Mouse (Mus musculus): ENCODE results near the gene Cx3cr1.

Cx3cr1 gene

DNA sequence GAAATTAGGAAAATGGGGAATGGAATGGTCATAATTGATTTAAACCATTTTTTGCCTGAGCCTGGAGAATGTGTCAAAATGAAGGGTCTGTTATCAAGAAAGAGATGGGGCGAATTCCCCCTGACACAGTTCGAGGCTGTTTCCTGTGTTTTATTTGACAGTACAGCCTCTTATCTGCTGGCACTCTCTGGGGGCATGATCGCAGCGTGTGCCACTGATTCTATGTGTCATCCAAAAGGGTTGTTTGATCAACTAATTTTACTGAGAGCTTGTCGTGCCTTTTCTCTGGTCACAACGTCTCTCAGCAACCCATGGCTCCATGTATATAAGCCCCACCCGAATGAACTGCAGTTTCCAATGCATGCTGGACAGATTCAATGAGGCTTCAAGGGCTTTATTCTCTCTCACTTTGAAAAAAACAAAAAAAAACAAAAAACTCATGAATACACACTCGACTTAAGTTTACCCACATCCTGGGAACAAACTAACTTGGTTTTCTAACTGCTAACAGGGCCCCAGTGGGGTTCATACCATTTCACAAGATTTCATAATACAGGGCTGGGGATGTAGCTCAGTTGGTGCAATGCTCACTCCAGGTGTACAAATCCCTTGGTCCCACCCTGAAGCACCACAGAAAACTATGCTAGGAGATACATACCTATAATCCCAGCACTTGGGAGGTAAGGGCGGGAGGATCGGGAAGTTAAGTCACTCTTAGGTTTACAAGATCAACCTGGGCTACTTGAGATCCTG is 76.4 kb downstream of the Cx3cr1 start:
- DNase-seq, result no peak

DNA sequence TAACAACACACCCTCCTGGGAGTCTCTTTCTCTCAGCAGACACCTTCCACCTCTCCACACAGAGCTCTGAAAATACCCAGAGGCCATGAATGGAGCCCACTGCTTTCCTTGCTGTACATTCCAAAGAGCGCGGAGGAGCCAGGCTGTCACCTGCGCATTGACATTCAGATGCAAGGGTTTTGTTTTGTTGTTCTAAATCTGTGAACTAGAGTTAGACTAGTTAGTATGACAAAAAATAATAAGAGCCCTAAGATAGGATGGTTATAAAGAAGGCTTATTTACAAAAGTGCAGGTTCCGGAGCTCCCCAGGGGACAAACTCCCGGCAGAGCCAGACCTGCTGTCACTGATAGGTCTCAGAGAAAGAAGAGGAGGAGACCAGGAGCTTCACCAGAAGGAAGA is 78.4 kb downstream of the Cx3cr1 start:
- DNase-seq, result no peak

DNA sequence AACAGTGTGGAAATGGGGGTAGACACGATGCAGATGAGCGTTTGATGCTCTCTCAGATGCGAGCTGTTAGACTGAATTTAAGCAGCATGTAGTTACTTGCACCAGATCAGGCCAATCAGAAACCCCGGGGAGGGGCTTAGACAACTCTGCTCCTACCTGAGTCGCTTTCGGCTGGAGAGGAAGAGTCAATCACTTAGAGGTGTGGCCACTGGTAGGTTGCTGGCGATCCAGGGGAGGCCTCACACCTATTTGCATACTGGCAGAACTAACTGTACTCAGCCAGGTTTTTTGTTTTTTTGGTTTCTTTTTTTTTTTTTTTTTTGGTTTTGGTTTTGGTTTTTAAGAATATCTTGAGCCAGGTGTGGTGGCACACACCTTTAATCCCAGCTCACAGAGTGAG is 81.4 kb downstream of the Cx3cr1 start:
- DNase-seq, result no peak

DNA sequence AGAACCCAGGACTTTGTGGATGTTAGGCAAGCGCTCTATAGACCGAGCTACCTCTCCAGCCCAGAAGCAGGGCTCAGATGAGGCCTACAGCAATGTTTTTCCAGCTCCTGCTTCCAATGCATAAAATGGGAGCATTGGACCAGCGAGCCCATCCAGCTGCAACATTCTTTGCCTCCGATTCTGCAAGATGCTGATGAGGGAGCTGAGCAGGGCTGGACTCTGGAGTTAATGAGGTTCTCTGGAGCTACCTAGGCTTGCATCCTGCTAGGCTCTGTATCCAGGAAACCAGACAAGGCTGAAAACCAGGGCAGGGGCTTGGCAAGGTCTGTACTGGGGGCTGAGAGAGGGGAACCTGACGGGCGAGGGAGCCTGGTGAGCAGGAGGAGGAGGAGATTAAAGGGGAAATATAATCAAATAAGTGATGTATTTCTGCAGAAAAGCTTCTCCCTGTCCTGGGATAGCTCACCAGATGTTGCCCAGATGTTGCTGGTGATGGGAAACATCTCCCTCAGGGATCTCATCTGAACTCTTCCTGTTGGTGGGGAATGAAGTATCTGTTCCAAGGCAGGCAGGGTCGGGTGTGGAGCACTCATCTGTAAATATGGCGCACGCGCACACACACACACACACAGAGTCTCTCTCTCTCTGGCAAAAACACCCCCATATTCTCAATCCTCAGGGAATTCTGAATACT is 83.7 kb downstream of the Cx3cr1 start:
- DNase-seq, result no peak

DNA sequence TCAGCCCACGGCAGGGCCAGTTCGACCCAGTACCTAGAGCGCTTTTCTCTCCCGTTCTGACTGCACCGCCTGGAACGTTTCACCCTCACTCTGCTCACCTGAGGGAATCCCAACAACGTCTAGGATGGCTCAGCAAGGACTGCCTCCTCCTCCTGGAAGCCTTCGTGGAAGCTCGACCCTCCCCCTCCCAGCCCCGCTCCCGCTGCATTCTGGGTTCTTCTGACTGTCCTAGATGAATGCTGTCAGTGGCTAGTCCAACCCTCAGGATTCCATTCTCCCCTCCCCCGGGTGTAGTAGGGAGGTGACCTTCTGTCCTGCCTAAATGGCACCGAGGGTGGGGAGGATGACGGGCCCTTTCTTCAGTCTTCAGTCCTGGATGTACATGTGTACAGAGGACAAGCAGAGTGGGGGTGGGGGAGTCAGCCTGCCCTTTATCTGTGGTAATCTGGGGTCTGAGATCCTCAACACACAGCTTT is 85.1 kb downstream of the Cx3cr1 start, which contains the start of gene Csrnp1:
Csrnp1 (minus strand) TSS at position 123 of the 476 bp plus-strand sequence.
- DNase-seq, result peak; percentile 65

DNA sequence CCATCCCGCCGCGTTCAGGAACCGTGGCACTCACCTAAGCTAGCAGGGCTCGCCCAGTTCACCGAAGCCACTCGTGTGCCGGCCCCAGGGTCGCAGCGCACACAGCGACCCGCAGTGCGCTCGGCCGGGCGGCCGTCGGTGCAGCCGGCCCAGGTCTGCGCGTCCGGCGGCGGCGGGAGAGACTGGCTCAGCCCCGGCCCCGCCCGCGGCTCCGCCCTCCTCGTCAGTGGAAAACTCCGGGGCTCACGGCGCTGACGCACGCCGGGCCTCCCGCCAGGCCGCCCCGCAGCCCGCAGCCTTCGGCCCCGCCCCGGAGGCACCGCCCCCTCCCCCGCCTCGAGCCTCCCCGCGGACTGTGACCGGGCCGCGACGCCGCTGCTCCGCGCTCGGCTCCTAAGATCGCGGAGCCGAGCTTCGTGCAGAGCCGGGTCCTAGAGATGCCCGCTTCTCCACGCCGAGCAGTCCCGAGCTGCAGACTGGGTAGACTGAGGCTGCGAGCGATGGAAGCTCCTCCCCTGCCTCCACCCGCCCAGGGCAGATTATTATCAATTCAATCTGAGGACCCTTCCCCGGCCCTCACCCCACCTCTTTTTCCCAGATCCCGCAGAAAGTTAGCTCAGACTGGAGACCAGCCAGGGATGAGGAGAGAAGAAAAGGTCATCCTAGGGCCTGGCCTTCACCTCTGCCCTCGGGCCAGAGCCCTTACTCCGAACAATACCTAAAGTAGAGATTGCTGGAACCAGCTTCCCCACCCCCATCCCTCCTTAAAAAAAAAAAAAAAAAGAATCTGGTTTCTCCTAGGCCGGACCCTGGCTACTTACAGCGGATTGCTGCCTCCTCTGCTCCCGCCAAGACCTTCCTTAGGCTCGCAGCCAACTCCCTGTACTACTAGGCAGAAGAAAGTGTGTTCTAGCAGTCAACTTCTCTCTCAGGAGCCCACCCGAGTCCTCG is 85.8 kb downstream of the Cx3cr1 start:
- DNase-seq, result peak; percentile 84

DNA sequence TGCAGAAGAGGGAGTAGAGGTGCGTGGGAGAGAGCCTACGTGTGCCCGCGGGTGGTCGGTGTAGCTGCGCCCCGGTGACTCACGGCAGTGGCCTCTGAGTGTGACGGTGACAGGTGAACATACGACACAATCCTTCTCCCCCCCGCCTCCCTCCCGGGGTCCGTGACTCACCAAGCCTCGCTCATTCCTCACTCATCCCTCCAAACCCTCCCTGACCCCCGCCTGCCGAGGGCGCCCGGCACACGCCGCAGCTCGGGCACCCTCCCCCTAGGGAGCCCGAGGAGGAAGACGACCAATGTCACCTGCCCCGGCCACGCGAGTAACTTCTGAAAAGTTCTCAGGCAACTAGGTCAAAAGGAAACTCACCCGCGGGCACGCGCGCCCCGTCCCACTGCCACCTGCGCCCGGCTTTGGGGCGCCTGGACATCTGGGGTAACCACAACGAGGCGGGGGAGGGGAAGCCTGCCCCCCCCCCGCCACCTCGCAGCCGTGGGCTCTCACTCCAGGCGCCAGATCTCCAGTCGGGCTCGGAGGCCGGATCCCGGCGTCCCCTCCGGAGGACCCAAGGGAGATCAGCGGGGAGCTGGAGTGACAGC is 86.6 kb downstream of the Cx3cr1 start:
- DNase-seq, result peak; percentile 70

DNA sequence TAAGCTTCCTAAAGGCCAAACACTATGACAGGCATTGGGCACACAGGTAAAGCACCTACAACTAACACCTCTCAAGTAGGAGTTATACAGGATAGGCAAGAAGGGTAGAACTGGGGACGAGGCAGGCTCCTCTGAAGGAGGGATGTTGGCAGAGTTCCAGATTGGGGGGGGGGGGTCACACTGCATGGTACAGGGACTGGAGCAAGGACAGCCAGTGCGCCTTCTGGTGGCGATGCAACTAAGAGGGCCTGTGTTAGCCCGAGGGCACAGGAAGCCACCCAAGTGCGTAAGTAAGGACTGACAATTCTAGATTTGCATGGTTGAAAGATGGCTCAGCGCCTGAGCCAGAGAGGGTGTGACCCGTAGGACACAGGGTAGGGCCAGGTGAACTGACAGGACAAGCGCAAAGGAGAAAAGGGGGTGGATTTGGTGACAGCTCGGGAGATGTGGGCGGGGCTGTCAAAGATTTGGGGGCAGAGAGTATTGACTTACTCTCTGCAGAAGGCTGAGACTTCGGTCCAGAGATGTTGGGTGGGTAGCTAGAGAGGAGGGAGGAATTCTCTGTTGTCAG is 87.4 kb downstream of the Cx3cr1 start:
- DNase-seq, result peak; percentile 74

DNA sequence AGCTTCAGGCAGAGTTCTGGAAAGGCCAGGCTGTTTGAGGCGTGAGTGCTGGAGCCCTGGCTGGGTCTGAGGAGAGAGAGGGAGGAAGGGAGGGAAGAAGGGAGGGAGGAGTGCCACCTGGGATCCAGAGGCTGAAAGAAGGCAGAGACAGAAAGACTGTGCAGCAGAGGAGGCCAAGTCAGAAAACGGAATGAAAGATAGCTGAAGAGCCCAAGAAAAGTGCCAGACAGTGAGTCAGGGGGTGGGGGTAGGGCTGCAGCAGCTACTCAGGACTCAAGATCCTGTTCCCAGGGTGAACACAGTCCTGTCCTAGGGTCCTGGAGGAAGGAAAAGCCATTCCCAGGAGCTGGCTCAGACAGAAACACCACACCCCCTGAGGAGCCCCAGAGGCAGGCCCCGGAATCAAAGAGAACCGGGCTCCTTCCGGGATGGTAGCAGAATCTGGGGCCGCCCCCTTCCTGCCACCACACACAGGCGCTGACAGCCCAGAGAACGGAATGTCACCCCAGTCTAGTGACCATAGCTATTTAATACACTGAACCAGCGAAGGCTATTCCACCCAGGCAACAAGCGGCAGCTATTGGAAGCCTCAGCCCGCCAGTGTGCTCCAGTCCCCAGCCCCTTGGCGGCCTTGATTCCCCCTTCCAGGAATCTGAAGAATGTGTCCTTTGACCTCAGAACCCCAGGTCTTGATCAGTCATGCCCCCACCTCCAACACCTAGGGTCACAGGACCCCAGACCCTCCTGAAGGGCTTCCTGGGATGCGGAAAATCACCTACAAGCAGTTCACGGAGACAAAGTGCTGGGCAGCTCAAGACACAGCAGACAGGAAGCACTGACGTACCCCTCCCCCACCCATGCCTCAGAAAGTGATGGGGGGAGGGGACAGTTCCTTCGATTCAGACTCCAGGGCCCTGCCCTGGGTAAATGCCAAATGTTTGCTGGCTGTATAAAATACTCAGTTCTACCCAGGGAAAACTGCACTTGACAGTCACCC is 88.2 kb downstream of the Cx3cr1 start:
- DNase-seq, result peak; percentile 58

DNA sequence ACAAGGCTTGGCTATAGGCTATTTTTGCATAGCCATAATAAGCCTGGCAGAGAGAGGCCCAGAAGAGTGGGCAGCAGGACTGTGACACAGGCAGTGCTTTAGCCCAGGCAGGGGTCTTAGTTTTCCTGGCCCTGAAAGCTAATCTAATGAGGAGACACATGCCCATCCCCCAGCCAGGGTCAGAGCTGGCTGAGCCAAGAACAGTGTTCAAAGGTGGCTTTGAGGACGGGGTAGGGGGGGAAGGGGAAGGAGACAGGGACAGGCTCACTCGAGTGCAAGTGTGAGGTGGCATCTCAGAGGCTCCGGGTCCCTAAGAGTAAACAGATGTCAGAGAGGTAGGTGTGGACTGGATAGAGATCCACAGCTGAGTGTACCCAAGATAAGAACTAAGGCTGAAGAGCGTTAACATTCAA is 88.9 kb downstream of the Cx3cr1 start:
- DNase-seq, result peak; percentile 44

DNA sequence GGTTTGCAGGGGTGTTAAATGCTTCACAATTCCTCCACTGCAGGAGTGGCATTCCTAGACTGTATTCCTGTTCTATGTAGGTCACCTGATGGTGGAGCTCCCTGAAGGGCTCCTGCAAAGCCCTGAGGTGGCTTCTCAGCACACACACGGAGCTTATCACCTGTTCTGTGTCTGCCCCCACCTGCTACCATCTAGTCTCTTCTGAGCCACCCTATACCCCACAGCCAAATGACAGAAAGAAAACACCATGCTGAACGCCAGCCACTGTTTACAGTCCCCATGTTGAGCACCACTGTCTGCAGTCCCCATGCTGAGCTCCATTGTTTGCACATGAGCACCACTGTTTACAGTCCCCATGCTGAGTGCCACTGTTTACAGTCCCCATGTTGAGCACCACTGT is 89.9 kb downstream of the Cx3cr1 start:
- DNase-seq, result peak; percentile 49

DNA sequence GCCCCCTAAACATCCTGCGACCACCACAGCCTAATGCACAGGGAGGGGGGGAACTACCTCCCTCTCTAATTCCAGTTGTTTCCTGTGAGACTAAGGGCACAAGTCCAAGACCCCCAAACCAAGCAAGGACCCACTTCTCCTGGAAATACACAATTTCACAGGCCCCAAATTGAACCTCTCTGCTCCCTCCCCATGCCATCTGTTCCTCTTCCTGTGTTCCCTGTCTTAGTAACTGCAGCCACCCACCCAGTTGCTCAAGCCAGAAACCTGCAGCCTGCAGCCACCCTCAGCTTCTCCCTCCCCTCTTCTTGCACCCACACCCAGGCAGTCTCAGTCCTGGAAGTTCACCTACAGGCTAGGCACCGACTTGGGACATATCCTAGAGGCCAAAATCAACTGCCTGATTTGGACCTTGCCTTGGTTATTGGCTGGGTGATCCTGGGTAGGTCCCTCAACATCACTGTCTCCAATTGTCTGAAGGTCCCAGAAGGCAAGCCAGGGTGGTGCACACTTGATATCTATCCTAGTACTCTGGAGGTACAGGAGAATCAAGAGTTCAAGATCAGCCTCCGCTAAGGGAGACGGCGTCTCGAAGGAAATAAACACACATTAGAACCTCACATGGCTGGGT is 90.8 kb downstream of the Cx3cr1 start:
- peak; percentile 64 for DNase-seq

DNA sequence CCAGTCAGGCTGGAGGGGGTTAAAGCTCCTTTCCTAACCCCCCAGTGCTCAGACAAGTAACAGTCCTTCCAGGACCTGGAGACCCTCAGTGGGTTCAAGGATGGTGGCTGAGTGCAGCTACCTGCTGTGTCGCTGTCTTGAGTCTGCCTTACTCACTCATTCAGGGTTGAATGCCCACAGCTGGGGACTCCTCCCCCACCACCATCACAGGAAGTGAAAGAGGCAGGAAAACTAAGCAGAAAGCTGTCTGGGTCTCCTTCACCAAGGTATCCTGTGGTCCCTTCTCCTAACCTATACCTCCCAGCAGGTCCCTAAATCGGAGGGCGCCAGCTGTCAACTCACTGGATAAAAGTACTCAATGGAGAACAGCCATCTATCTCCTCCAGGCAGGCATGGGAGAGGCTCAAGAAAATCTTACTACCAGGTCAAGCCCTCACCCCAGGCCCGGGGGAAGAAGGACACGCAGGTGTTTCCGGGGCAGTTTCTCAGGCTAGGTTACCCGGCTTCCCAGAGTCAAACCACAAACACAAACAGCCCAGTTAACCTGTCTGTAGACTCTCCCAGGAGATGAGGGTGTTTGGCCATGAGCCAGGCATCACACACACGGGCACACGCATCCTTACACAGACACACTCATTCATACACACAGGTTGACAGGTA is 91.4 kb downstream of the Cx3cr1 start:
- DNase-seq, result peak; percentile 53

DNA sequence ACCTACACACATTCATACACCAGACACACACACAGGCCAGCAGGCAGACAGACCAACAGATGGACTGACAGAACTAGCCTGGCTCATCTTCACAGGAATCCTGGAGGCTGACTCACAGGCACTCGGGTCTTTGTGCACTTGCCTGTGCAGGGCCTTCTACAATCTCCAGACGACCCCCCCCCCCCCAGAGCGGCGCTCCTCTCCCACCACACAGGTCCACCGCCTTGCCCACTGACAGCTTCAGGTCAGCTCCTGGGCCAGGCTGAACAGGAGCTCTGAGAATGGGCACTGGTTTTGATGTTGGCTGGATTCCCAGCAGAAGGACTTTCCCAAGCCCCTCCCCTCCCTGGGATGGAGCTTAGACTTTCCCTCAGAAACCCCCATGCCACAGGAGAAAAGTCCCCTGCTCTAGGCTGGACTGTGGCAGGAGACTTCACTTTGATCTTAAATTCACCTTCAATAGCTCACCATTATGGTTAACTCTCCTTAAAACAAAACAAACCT is 92.1 kb downstream of the Cx3cr1 start:
- peak; percentile 45 for DNase-seq

DNA sequence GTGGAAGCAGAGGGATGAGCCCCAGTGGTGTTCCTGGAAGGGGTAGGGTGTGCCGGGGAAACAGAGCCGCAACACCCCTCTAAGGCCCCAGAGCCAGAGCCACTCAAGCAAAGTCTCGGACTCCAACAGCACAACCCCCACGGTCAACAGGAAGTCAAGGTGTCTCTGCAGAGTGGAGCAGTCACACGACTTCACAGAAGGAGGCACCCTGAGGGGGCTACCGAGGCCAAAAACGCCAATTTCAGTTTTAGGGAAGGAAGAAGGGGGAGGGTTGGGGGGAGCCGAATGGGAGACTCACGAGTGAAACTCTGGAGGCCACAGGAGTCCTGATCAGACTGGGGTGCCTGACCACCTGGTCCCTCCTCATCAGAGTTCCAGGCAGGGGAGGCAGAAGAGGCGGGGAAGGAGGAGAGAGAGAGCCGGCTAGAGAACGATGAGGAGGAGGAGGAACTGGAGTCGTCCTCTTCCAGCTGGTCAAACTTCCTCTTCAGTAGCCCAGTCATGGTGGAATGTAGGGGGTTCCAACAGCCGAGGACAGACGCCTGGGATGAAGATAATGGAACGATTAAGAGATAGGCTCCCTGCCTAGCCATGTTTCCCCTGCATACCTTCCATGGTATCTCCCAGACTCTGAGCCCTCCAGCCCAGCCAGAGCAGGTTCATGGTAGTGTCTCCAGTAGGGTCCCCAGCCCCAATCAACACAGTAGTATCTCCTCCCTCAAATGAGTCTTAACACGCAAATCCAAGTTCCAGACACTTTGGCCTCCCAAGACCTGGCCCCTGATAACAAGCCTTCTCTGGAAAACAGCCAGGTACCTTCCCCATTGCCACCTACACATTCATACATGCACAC is 92.7 kb downstream of the Cx3cr1 start:
- no peak for DNase-seq

DNA sequence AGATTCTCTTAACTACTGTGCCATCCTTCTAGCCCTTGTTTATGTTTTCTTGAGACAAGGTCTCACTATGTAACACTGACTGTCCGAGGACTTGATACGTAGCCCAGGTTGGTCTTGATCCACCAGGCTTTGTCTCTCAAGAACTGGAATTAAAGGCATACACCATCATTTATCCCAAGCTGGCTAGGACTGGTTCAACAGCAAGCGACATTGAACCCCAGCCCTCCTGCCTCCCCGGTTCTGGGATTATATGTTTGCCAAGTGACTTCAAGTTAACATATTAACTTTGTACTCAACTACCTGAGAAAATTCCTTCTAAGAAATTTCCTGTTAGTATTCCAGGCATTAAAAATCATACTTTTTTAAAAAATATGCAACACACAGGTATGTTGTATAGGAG is 94.4 kb downstream of the Cx3cr1 start:
- DNase-seq, result no peak

DNA sequence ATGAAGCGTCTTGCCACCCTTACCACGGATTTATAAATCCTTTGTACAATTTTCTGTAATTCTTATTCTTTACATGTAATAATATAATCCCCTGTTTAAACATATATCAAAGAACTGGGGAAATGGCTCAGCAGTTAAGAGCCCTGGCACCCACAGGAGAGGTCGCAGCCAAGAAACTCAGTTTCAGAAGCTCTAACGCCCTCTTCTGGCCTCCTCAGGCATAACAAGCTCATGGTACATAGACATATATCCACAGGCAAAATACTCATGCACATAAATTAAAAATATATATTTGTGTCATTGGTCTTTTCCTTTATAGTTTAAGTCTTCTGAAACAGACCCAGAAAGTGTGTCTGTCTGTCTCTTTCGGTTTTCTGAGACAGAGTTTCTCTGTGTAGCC is 95.1 kb downstream of the Cx3cr1 start:
- no peak for DNase-seq

DNA sequence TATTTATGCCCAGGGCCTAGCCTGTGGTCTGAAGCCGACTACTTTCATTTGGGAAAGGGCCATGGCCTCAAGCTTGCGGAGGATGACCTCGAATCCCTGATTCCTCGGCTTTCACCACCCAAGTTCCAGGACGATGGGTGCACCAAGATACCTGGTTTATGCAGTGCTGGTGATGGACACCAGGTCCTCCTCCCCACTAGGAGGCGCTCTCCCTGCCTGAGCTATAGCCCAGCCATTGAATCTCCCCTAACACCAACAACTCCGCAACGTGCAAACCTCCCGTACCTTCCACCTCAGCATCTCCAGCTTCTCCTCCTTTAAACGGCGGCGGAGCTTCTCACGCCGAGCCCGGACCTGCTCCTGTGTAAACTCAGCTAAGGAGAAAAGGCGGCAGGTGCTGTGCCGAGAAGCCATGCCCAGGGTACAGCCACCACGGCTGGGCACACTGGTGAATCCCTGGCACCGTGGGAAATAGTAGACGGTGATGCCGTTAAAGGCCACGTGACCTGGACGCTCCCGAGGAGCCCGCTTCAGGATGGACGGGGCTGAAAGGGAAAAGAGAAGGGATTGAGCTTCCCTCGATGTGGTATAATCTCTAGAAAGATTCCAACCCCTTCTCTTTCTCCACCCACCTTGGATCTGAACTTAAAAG is 95.7 kb downstream of the Cx3cr1 start:
- DNase-seq, result peak; percentile 51

Measured in cerebellum, adult 11-12 months (tissue).